Mouse (Mus musculus): Measurements from ENCODE around the gene Oxsm. TPM values are rescaled to one million over a fixed set of nuclear protein-coding genes. Genes with fewer than 3 reads are reported as not detected.

The Oxsm gene
- polyA plus RNA-seq, 1 experiment, result 0.62 TPM

GRCm38 (mm10) chr14:16196518-16196917 lies 53.1 kb downstream of the Oxsm start:
- TF ChIP-seq GATA1 (IDR thresholded peaks at IDR 0.05; ENCODE audit: low read length), result no peak

GRCm38 (mm10) chr14:16195486-16195885 lies 54.1 kb downstream of the Oxsm start:
- TF ChIP-seq GATA1 (IDR thresholded peaks at IDR 0.05; ENCODE audit: low read length), result no peak

GRCm38 (mm10) chr14:16194125-16194524 lies 55.5 kb downstream of the Oxsm start:
- no peak for TF ChIP-seq GATA1 (IDR thresholded peaks at IDR 0.05; ENCODE audit: low read length)

- TF ChIP-seq GATA1 (IDR thresholded peaks at IDR 0.05; ENCODE audit: low read length), result no peak
Measured at GRCm38 (mm10) chr14:16189142-16189541, 60.5 kb downstream of the Oxsm start.

Other genes starting within 250 kb of the Oxsm start
- gene Ngly1, start 528 bp downstream of the Oxsm start, polyA plus RNA-seq (2012), result 209 and 266 TPM in 2 replicates
- 12.9 and 17.2 TPM in 2 replicates for gene Top2b, start 115.4 kb upstream of the Oxsm start, polyA plus RNA-seq (2012)